Mouse (Mus musculus): ENCODE measurements at regions not wholly inside any gene's neighbourhood (a gene's known extent, or its start where the extent isn't known, plus 50 kb on each side); places are given as distances from the start of the nearest gene placed in this dataset.
A peak's percentile ranks its signal among the peaks of the same experiment; 100 is the strongest.

DNA sequence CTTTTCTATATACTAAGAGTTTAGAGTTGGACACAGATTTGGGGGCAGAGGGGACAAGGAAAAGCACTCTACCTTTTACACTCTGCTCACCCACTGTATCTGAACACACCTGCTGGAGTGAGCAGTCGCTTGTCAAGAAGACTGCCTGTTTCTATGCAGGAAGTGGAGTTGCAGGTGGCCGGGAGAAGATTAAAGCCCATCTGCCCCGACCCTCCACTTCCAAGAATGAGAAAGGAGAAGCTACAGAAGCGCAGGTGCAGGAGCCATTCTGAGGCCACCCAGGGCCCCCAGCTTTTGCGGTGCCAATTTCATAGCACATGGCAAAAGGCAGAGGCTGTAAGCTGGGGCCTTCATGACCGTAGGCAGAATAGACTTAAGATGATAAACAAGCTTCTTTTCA lies 108.4 kb upstream of the Atp6ap2 start:
- no peak for DNase-seq

GRCm38 (mm10) chrX:12490957-12491356 lies 96.6 kb upstream of the Atp6ap2 start:
- no peak for DNase-seq

DNA sequence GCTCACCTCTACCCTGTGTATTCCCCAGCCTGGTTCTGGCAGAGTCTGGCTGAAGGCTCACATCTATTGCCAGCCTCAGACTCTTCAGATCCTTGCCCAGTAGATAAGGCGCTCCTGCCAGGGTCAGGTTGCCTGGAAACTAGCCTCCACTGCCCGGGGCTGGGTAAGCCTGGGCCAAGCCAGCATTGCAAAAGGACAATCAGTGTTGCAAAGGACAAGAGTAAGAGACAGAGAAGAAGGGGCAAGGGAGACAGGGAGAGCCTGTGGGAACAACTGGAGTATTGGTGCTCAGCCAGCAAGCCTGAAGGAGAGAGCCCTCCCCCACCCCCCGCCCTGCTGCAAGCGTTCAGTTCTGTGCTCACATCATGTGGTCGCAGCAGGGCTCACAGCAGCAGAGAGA lies 94.4 kb upstream of the Atp6ap2 start:
- no peak for DNase-seq

GRCm38 (mm10) chrX:12493916-12494315 lies 93.7 kb upstream of the Atp6ap2 start:
- DNase-seq = no peak

- DNase-seq = no peak
These were observed 93.1 kb upstream of the Atp6ap2 start for GRCm38 (mm10) chrX:12494535-12494934.

DNA sequence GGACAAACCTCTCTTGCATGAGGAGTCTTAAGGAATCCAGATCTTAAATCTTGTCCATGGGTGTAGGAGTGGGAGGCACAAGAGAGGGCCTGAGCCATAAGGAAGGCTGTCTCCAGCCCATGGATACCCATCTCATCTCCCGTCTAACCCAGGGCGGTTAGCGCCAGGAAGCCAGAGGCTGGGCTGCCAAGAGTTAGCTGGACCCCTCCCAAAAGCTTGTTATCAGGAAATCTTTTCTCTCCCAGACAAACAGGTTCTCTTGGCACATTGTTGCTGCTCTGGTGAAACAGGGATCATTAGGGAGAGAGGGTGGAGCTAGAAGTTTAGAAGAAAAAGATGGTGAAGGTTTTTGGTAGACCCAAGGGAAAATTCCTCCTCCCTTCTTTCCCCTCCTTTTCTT lies 87.0 kb upstream of the Atp6ap2 start:
- DNase-seq = no peak

GRCm38 (mm10) chrX:12502364-12502763 lies 85.2 kb upstream of the Atp6ap2 start:
- no peak for DNase-seq

DNA sequence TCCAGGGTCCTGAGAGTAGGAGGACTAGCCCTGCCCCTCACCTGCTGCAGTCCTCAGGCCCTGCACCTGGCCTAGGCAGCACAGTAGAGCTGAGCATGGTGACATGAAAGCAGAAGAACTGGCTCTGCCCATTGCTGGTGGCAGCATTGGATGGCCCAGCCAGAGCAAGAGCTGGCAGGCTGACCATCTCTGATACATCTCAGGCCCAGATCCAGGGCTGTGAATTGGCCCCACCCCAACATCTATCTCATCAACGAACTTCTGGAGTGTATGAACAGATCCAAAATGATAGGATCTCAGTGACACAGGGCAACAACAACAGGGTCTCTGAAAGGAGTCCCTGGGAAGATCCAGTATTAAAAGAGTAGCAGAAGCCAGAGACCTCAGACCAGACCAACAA lies 84.0 kb upstream of the Atp6ap2 start:
- DNase-seq = no peak

DNA sequence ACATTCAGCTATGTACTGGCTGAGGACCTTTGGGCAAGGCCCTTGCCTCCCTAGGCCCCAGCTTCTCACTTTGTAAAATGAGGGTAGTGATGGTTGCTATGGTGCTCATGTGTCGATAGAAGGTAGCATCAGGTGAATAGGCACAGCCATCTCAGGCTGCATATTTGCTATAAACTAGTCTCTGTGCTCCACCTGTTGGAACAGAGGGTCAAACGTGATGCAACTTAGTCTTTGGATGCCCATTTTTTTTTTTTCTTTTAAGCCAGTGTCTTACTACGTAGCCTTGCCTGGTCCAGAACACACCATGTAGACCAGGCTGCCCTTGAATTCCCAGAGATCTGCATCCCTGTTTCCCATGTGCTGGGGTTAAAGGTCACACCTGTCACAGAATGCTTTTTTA lies 76.5 kb upstream of the Atp6ap2 start:
- peak; percentile 4 for DNase-seq

DNA sequence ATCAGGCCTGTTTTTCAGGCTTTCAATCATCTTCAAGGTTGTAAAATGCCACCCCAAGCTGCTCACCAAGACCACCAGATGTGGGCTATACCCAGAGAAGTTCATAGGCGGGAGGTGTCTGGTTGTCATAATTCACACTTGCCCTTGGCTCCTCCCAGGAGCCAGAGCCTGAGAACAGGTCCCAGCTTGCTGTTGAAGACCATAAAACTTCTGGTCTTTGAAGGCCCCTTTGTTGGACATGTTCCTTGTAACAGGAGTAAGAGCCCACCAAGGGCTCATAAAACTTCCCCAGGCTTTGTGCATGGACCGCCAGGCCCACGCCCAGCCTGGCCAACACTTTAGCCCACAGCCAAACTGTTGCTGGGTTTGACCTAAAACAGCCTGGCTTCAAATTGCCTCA lies 62.6 kb upstream of the Atp6ap2 start:
- DNase-seq = peak; percentile 12

DNA sequence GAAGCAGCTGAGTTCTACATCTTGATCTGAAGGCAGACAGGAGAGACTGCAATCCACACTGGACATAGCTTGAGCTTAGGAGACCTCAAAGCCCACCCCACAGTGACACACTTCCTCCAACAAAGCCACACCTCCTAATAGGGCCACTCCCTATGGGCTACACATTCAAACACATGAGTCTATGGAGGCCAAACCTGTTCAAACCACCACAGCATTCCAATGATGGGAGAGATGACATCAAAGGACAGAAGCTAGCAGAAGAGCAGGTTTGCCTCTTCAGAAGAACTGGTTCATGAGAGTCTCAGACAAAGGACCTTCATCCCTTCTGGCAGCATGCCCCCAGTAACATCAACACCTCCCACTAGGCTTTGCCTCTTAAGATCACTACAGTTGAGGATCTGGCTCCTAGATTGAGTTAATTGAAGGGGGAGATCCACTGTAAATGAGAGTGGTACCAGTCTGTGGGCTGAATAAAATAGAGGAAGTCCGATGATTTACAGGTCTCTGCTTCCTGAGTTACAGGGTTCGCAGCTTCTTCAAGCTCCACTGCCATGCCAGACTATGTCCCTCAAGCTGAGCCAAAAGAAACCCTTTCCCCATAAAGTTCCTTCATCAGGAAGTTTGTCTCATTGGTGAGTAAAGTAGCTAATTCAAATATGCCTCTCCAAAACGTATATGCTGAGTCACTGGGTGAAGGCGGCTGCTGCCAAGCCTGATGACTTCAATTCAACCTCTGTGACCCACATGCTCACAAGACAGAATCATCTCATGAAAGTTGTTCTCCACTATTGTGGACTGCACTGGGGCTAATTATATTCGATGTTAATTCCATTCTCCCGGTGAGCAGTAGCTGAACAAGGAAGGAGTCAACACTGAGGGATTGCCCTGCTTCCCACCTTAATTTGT lies 56.9 kb upstream of the Atp6ap2 start:
- no peak for DNase-seq

Data from embryo, embryonic 11 days (tissue).